Mouse (Mus musculus): ENCODE results near the gene Spem2. TPM values are rescaled to one million over a fixed set of nuclear protein-coding genes. Genes with fewer than 3 reads are reported as not detected.
"Not testable (repeated sequence)": the region's sequence is repeated elsewhere in the genome, so short reads cannot be mapped to it uniquely, and the experiment has no call there.

Spem2 gene
- polyA plus RNA-seq (2012; rRNA removed) (not detected in 2 replicates), polyA plus RNA-seq (2014; fragmentation: Nextera tagmentation; extraction: Ambion mirVana) (not detected in 2 replicates)

GRCm38 (mm10) chr11:69818365-69818764 lies at the start of gene Spem2:
TSS of gene Spem2 (minus strand) at chr11:69818465.
- H3K27ac ChIP-seq = no peak within 1 kb of the TSS
- H3K4me1 ChIP-seq (replicated peaks; ENCODE audit: control insufficient read depth in 2 of 2, insufficient read depth in 2 of 2, low read length in 1 of 2) = no peaks in the 10 kb centered on the region
- H3K9me3 ChIP-seq (ENCODE audit: control insufficient read depth, low read length) = no peaks in the 10 kb centered on the region
- H3K4me2 ChIP-seq (ENCODE audit: low read depth) = no peak within 1 kb of the TSS
- TF ChIP-seq CTCF (IDR thresholded peaks at IDR 0.05; ENCODE audit: low read depth) (no peak), EP300 (IDR thresholded peaks at IDR 0.05; ENCODE audit: low read depth) (no peak)
- H3K9ac ChIP-seq (replicated peaks) = no peak within 1 kb of the TSS
- ATAC-seq (ENCODE audit: insufficient read depth) (no peak), DNase-seq (ENCODE audit: low read depth in 3 of 3, low spot score in 3 of 3) (no peak)
- no peaks in the 10 kb centered on the region for H3K36me3 ChIP-seq (replicated peaks; ENCODE audit: control insufficient read depth, insufficient read depth, low read depth)
- no peak within 1 kb of the TSS for H3K4me3 ChIP-seq (ENCODE audit: insufficient read depth in 1 of 2, low read depth in 2 of 2, low read length in 2 of 2)
- 65% methylated on average over 2 of the region's 2 CpGs for WGBS (ENCODE audit: insufficient replicate concordance)
- no peaks in the 10 kb centered on the region for H3K27me3 ChIP-seq (ENCODE audit: control insufficient read depth, insufficient read depth, low read length)

- Histone ChIP-seq H3K4me1 (replicated peaks; ENCODE audit: control insufficient read depth in 2 of 2, insufficient read depth in 2 of 2, low read length in 1 of 2) (peaks cover 32 to 33% of the 10 kb centered on the region in 2 experiments), H3K9ac (replicated peaks) (no peak overlapping the region), H3K9me3 (ENCODE audit: control insufficient read depth, low read length) (no peaks in the 10 kb centered on the region), H3K4me3 (ENCODE audit: insufficient read depth in 1 of 2, low read depth in 2 of 2, low read length in 2 of 2) (no peak overlapping the region), H3K27ac (no peak overlapping the region), H3K36me3 (replicated peaks; ENCODE audit: control insufficient read depth, insufficient read depth, low read depth) (no peaks in the 10 kb centered on the region), H3K4me2 (ENCODE audit: low read depth) (no peak overlapping the region), H3K27me3 (ENCODE audit: control insufficient read depth, insufficient read depth, low read length) (no peaks in the 10 kb centered on the region)
- WGBS (ENCODE audit: insufficient replicate concordance) = 32% methylated on average over 9 of the region's 9 CpGs
- ATAC-seq (ENCODE audit: insufficient read depth) (peak; percentile 63; the same call in 1 of the 2 replicates), DNase-seq (ENCODE audit: low read depth in 3 of 3, low spot score in 3 of 3) (no peak)
- no peak for TF ChIP-seq CTCF (IDR thresholded peaks at IDR 0.05; ENCODE audit: low read depth)
- TF ChIP-seq EP300 (IDR thresholded peaks at IDR 0.05; ENCODE audit: low read depth) = peak; percentile 61
Measured at GRCm38 (mm10) chr11:69867335-69867734, 49.1 kb upstream of the Spem2 start.

GRCm38 (mm10) chr11:69865561-69865960 lies 47.3 kb upstream of the Spem2 start:
- H3K4me2 ChIP-seq (ENCODE audit: low read depth) = no peak overlapping the region
- H3K4me3 ChIP-seq (ENCODE audit: insufficient read depth in 1 of 2, low read depth in 2 of 2, low read length in 2 of 2) = no peak overlapping the region
- no peak overlapping the region for H3K27ac ChIP-seq
- no peak overlapping the region for H3K9ac ChIP-seq (replicated peaks)
- WGBS (ENCODE audit: insufficient replicate concordance) = 80% methylated on average over 9 of the region's 9 CpGs
- no peaks in the 10 kb centered on the region for H3K9me3 ChIP-seq (ENCODE audit: control insufficient read depth, low read length)
- ATAC-seq (ENCODE audit: insufficient read depth) = no peak
- DNase-seq (ENCODE audit: low read depth in 3 of 3, low spot score in 3 of 3) = no peak
- peaks cover 30 to 33% of the 10 kb centered on the region in 2 experiments for H3K4me1 ChIP-seq (replicated peaks; ENCODE audit: control insufficient read depth in 2 of 2, insufficient read depth in 2 of 2, low read length in 1 of 2)
- no peak for TF ChIP-seq CTCF (IDR thresholded peaks at IDR 0.05; ENCODE audit: low read depth)
- TF ChIP-seq EP300 (IDR thresholded peaks at IDR 0.05; ENCODE audit: low read depth) = no peak
- H3K36me3 ChIP-seq (replicated peaks; ENCODE audit: control insufficient read depth, insufficient read depth, low read depth) = no peaks in the 10 kb centered on the region
- H3K27me3 ChIP-seq (ENCODE audit: control insufficient read depth, insufficient read depth, low read length) = no peaks in the 10 kb centered on the region

GRCm38 (mm10) chr11:69864138-69864860 lies 46.0 kb upstream of the Spem2 start:
- no peak overlapping the region for H3K4me3 ChIP-seq (ENCODE audit: insufficient read depth in 1 of 2, low read depth in 2 of 2, low read length in 2 of 2)
- DNase-seq (ENCODE audit: low read depth in 3 of 3, low spot score in 3 of 3) = no peak
- peak overlapping the region; percentile 77 for H3K27ac ChIP-seq
- 0 out of 2 replicates have a peak, but pooled peaks cover under 1% of the 10 kb centered on the region for H3K27me3 ChIP-seq (ENCODE audit: control insufficient read depth, insufficient read depth, low read length)
- WGBS (ENCODE audit: insufficient replicate concordance) = 25% methylated on average over 8 of the region's 8 CpGs
- H3K9me3 ChIP-seq (ENCODE audit: control insufficient read depth, low read length) = no peaks in the 10 kb centered on the region
- peak; percentile 40 for ATAC-seq (ENCODE audit: insufficient read depth)
- H3K4me1 ChIP-seq (replicated peaks; ENCODE audit: control insufficient read depth in 2 of 2, insufficient read depth in 2 of 2, low read length in 1 of 2) = peaks cover 28 to 33% of the 10 kb centered on the region in 2 experiments
- no peaks in the 10 kb centered on the region for H3K36me3 ChIP-seq (replicated peaks; ENCODE audit: control insufficient read depth, insufficient read depth, low read depth)
- TF ChIP-seq CTCF (IDR thresholded peaks at IDR 0.05; ENCODE audit: low read depth) = no peak
- TF ChIP-seq EP300 (IDR thresholded peaks at IDR 0.05; ENCODE audit: low read depth) = no peak
- peak overlapping the region; percentile 50 for H3K4me2 ChIP-seq (ENCODE audit: low read depth)
- H3K9ac ChIP-seq (replicated peaks) = peak overlapping the region; percentile 45

GRCm38 (mm10) chr11:69863729-69864128 lies 45.5 kb upstream of the Spem2 start:
- peak; percentile 51; the same call in 1 of the 2 replicates for ATAC-seq (ENCODE audit: insufficient read depth)
- Histone ChIP-seq H3K4me2 (ENCODE audit: low read depth) (peak overlapping the region; percentile 50), H3K9ac (replicated peaks) (peak overlapping the region; percentile 43), H3K27ac (peak overlapping the region; percentile 77), H3K4me1 (replicated peaks; ENCODE audit: control insufficient read depth in 2 of 2, insufficient read depth in 2 of 2, low read length in 1 of 2) (peaks cover 28 to 34% of the 10 kb centered on the region in 2 experiments)
- H3K9me3 ChIP-seq (ENCODE audit: control insufficient read depth, low read length); DNase-seq (ENCODE audit: low read depth in 3 of 3, low spot score in 3 of 3); H3K4me3 ChIP-seq (ENCODE audit: insufficient read depth in 1 of 2, low read depth in 2 of 2, low read length in 2 of 2); H3K27me3 ChIP-seq (ENCODE audit: control insufficient read depth, insufficient read depth, low read length); H3K36me3 ChIP-seq (replicated peaks; ENCODE audit: control insufficient read depth, insufficient read depth, low read depth): not testable (repeated sequence)
- 60% methylated on average over 3 of the region's 3 CpGs for WGBS (ENCODE audit: insufficient replicate concordance)
